Mouse (Mus musculus) gastrocnemius, adult 2 months (tissue): ENCODE results near the gene Ikzf3. TPM values are rescaled to one million over a fixed set of nuclear protein-coding genes. Genes with fewer than 3 reads are reported as not detected.

Experiments used
- DNase-seq: peaks from one replicate; pipeline ENCODE4 v3.0.0; 2022
- H3K27ac ChIP-seq: fragments of 200-600 bp; 2 replicates; pipeline ENCODE4 v1.8.1; 2022; ENCODE audit warnings: mild to moderate bottlenecking
- H3K4me3 ChIP-seq: fragments of 200-600 bp; 2 replicates; pipeline ENCODE4 v1.8.1; 2022; ENCODE audit warnings: mild to moderate bottlenecking, moderate library complexity
- CTCF ChIP-seq: fragments of 200-600 bp; IDR thresholded peaks from 2 replicates; pipeline ENCODE4 v1.8.1; 2022; ENCODE audit warnings: antibody characterized with exemption, mild to moderate bottlenecking, moderate library complexity
- intact Hi-C: fragments of 180-260 bp; cut with DNase I; formaldehyde crosslinking; loops from one replicate; pipeline ENCODE4 v1.15.1; 2025
- total RNA-seq, 2 experiments: library from RNA; stranded (reverse); gene quantifications; 2 replicates each; pipeline ENCODE4 v1.2.3; 2021

Gene Ikzf3
- total RNA-seq, 2 experiments from 2014 or later = 0.22 TPM; not detected in 1

GRCm38 (mm10) chr11:98584146-98584545 lies 38.3 kb upstream of the Ikzf3 start:
- intact Hi-C loops = no loop called here
- no peak overlapping the region for H3K4me3 ChIP-seq
- TF ChIP-seq CTCF = no peak
- no peak for DNase-seq
- no peak overlapping the region for H3K27ac ChIP-seq

DNA sequence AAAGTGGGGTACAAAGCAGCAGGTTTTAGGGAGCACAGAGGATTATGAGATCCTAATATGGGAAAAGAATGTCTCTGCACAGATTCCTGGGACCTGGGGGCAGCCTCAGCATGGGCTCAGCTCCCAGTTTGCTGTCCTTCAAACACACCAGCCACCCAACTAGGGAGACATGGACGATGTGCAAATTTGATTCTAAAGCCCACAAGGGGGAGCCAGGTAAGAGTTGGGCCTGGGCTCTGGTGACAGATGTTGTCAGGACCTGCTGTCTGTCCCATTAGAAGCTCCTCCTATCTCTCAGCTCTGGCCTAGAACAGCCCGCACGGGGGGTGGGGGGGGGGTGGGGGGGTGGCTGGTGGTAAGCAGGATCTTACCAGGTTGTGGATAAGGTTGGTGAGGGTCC lies 37.7 kb upstream of the Ikzf3 start:
- Histone ChIP-seq H3K27ac (no peak overlapping the region), H3K4me3 (no peak overlapping the region)
- TF ChIP-seq CTCF = no peak
- intact Hi-C loops = no loop called here
- no peak for DNase-seq

GRCm38 (mm10) chr11:98583265-98583552 lies 37.4 kb upstream of the Ikzf3 start:
- no peak for TF ChIP-seq CTCF
- Histone ChIP-seq H3K27ac (no peak overlapping the region), H3K4me3 (no peak overlapping the region)
- intact Hi-C loops = no loop called here
- no peak for DNase-seq

DNA sequence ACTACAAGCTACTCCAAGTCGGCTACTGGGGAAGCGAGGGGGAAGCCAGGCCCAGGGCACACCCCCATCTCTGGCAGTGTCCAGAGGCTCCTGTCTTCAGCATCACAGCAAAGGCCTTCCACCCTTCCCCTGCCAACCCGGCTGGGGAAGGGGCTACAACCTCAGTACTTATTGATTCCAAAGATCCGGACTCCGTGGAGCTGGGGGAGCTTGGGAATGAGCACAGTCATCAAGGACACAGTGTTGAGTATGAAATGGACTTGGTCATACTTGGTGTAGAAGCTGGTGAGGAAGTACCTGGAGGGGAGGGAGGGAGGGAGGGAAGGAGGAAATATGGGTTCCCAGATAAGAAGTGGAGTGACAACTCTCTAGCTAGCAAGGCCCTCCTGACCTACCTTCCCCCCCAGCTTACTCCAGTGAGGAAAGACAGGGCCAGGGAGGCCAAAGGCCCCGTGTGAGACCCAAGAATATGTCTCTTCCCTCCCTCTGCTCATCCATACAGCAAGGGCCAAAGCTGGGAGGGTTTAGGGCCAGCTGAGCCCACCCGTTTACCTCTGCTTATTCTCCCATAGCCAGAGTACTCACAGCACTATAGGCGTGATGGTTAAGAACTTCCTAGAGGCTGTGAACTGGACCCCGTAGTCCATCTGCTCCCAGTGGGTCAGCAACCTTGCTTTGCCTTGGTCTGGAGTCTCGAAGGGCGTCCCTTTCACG lies 36.9 kb upstream of the Ikzf3 start:
- intact Hi-C loops = no loop called here
- TF ChIP-seq CTCF = no peak
- DNase-seq = no peak
- Histone ChIP-seq H3K27ac (no peak overlapping the region), H3K4me3 (no peak overlapping the region)

GRCm38 (mm10) chr11:98582030-98582388 lies 36.2 kb upstream of the Ikzf3 start:
- no peak for DNase-seq
- intact Hi-C loops = no loop called here
- no peak for TF ChIP-seq CTCF
- H3K4me3 ChIP-seq = no peak overlapping the region
- H3K27ac ChIP-seq = no peak overlapping the region

DNA sequence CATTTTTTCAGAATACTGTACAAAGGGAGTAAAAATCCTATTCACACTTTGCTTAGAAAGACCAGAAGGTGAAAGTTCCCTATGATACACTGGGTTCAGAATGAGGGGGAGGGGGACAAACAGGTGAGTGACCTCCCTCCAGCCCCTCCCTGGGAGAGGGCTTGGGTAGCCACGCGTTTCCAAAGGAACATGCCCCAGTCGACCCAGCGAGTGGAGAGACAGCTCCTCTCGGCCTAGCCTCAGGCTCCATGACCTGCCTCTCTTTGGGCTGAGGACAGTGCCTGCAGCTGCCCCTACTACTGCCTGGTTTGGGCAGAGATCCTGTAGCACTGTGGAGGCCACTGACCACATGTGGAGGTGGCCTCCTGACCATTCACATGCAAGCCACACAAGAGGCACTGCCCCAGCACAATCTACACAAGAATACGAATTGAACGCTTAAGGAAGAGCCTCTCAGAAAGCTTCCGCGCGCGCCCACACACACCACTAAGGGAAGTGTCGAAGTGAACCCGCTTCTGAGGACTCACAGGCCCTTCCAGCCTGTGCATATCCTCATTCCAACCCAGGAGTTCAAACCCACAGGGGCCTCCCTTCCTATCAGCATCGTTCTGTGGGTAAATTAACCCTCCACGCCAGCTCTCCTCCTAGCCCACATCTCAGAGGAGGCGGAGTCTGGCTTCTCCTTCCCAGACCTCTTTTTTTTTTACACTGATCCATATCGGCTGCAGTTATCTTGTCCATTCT lies 35.6 kb upstream of the Ikzf3 start:
- Histone ChIP-seq H3K27ac (no peak overlapping the region), H3K4me3 (no peak overlapping the region)
- intact Hi-C loops = no loop called here
- DNase-seq = no peak
- no peak for TF ChIP-seq CTCF

GRCm38 (mm10) chr11:98580301-98581121 lies 34.7 kb upstream of the Ikzf3 start:
- Histone ChIP-seq H3K4me3 (no peak overlapping the region), H3K27ac (no peak overlapping the region)
- no peak for DNase-seq
- intact Hi-C loops = no loop called here
- no peak for TF ChIP-seq CTCF

- intact Hi-C loops = no loop called here
- peak overlapping the region; percentile 20; the same call in 1 of the 2 replicates for H3K27ac ChIP-seq
- no peak overlapping the region for H3K4me3 ChIP-seq
- no peak for TF ChIP-seq CTCF
- peak; percentile 51 for DNase-seq
These were observed 31.9 kb upstream of the Ikzf3 start for GRCm38 (mm10) chr11:98577776-98578175.

DNA sequence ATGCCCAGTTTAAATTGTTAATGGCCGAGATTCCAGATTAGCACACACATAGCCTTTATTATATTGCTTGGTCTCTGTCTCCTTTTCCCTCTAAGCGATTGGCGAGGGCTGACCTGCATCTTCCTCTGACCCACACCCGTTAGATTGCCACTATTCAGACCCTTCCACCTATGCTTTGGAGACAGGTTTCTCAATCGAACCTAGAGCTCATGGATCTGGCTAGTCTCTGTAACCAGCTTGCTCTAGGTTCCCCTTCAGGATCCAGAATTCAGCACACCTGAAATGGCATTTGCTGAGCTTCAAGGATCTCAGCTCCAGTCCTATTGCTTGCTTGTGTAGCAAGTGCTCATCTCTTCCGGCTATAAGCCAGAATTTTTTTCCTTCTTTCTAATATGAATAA lies 23.6 kb upstream of the Ikzf3 start:
- Histone ChIP-seq H3K4me3 (no peak overlapping the region), H3K27ac (no peak overlapping the region)
- intact Hi-C loops = no loop called here
- TF ChIP-seq CTCF = no peak
- DNase-seq = no peak

DNA sequence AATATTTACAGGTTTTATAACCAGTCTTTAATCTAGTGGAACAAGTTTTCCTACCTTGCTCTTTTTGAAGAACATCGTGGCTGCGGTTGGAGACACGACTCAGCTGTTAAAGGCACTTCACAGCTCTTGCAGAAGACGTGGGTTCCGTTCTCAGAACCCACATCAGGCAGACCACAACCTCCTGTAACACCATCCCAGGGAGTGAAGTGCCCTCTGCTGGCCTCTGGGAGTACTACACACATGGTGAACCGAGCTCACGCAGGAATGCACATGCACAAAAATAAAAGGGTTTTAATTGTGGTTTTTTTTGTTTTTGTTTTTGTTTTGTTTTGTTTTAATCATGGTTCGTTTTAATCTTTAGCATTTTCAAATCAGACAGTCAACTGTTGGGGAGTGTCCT lies 22.5 kb upstream of the Ikzf3 start:
- Histone ChIP-seq H3K27ac (no peak overlapping the region), H3K4me3 (no peak overlapping the region)
- intact Hi-C loops = no loop called here
- peak; percentile 35; the same call in 1 of the 2 replicates for TF ChIP-seq CTCF
- no peak for DNase-seq

- Histone ChIP-seq H3K4me3 (no peak overlapping the region), H3K27ac (no peak overlapping the region)
- intact Hi-C loops = no loop called here
- DNase-seq = no peak
- no peak for TF ChIP-seq CTCF
These were observed 18.1 kb upstream of the Ikzf3 start for GRCm38 (mm10) chr11:98563921-98564414.

DNA sequence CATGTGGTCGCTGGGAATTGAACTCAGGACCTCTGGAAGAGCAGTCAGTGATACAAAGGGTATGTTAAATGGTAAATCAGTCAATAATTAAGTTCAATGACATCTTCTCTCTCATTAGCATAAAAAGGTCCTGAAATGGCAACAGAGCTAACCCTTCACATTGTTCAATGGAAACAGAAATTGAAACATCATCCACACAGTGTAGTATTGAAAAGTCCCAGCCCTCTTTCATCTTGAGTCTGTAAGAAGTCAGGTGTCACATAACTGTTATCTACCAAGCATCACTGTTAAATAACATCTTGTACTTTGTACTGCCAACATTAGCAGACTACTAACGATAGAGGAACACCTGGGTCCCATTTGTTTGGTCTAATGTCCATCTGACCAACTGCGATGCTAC lies 17.2 kb upstream of the Ikzf3 start:
- intact Hi-C loops = no loop called here
- no peak for TF ChIP-seq CTCF
- Histone ChIP-seq H3K4me3 (no peak overlapping the region), H3K27ac (no peak overlapping the region)
- no peak for DNase-seq

GRCm38 (mm10) chr11:98560942-98561341 lies 15.1 kb upstream of the Ikzf3 start:
- intact Hi-C loops = no loop called here
- DNase-seq = no peak
- H3K27ac ChIP-seq = no peak overlapping the region
- TF ChIP-seq CTCF = no peak
- H3K4me3 ChIP-seq = no peak overlapping the region
